Mouse (Mus musculus): ENCODE results near the gene Fgfr2.

- TF ChIP-seq POLR2A (IDR thresholded peaks at IDR 0.05; ENCODE audit: low read depth, low read length) (no peak), CTCF (conservative IDR thresholded peaks at IDR 0.05; ENCODE audit: insufficient read depth, insufficient read length, low read depth, low read length) (no peak)
Measured at GRCm38 (mm10) chr7:131546423-131546822, 1576.7 kb downstream of the Fgfr2 start.

All from kidney, adult 2 months (tissue).